Mouse (Mus musculus) left cerebral cortex, postnatal 4 days (tissue): ENCODE measurements around the gene Schip1. TPM values are rescaled to one million over a fixed set of nuclear protein-coding genes. Genes with fewer than 3 reads are reported as not detected.

Experiments
- DNase-seq: peaks from one replicate; pipeline ENCODE4 v3.0.0-alpha.2; 2022
- intact Hi-C: fragments of 180-260 bp; cut with DNase I; formaldehyde crosslinking; loops from one replicate; pipeline ENCODE4 v1.15.1; 2025
- total RNA-seq, 2 experiments: library from RNA; stranded (reverse); gene quantifications; 2 replicates each; pipeline ENCODE4 v1.2.3; 2021

Schip1 gene
- total RNA-seq, 2 experiments from 2014 or later: 113 to 126 TPM

- DNase-seq: no peak
- intact Hi-C loops: no loop called here
These were observed 389.3 kb downstream of the Schip1 start for GRCm38 (mm10) chr3:68453719-68454455.

GRCm38 (mm10) chr3:68466643-68467042 lies 402.0 kb downstream of the Schip1 start:
- no peak for DNase-seq
- intact Hi-C loops: no loop called here

- DNase-seq: no peak
- intact Hi-C loops: no loop called here
These were observed 403.5 kb downstream of the Schip1 start for GRCm38 (mm10) chr3:68467941-68468687.

GRCm38 (mm10) chr3:68469643-68470042 lies 405.0 kb downstream of the Schip1 start:
- DNase-seq: no peak
- intact Hi-C loops: no loop called here

GRCm38 (mm10) chr3:68470061-68470460 lies 405.5 kb downstream of the Schip1 start:
- no peak for DNase-seq
- intact Hi-C loops: no loop called here

GRCm38 (mm10) chr3:68470622-68471021 lies 406.0 kb downstream of the Schip1 start:
- intact Hi-C loops: no loop called here
- DNase-seq: no peak

- DNase-seq: no peak
- intact Hi-C loops: no loop called here
These were observed 411.7 kb downstream of the Schip1 start for GRCm38 (mm10) chr3:68476336-68476735.

GRCm38 (mm10) chr3:68477478-68477877 lies 412.9 kb downstream of the Schip1 start:
- DNase-seq: no peak
- intact Hi-C loops: no loop called here

- intact Hi-C loops: no loop called here
- no peak for DNase-seq
These were observed 414.7 kb downstream of the Schip1 start for GRCm38 (mm10) chr3:68479266-68479665.

GRCm38 (mm10) chr3:68483517-68483916 lies 418.9 kb downstream of the Schip1 start:
- no peak for DNase-seq
- intact Hi-C loops: no loop called here

- intact Hi-C loops: no loop called here
- no peak for DNase-seq
These were observed 419.4 kb downstream of the Schip1 start for GRCm38 (mm10) chr3:68484021-68484420.

- intact Hi-C loops: no loop called here
These were observed 420.0 kb downstream of the Schip1 start for GRCm38 (mm10) chr3:68484561-68484960.

GRCm38 (mm10) chr3:68487621-68488020 lies 423.0 kb downstream of the Schip1 start:
- intact Hi-C loops: no loop called here

More at GRCm38 (mm10) chr3:68484561-68484960, 420.0 kb downstream of the Schip1 start:
- no peak for DNase-seq

GRCm38 (mm10) chr3:68488316-68488715 lies 423.7 kb downstream of the Schip1 start:
- intact Hi-C loops: no loop called here

More at GRCm38 (mm10) chr3:68487621-68488020, 423.0 kb downstream of the Schip1 start:
- DNase-seq: no peak

GRCm38 (mm10) chr3:68491516-68491915 lies 426.9 kb downstream of the Schip1 start:
- no peak for DNase-seq
- intact Hi-C loops: loop anchor here (10.0 kb wide), 1 partner anchor 427 kb away; the partner anchor contains the start of gene Schip1

More at GRCm38 (mm10) chr3:68488316-68488715, 423.7 kb downstream of the Schip1 start:
- DNase-seq: no peak

- DNase-seq: no peak
- intact Hi-C loops: loop anchor here (10.0 kb wide), 1 partner anchor 427 kb away; the partner anchor contains the start of gene Schip1
These were observed 427.5 kb downstream of the Schip1 start for GRCm38 (mm10) chr3:68492066-68492465.

GRCm38 (mm10) chr3:68492513-68492912 lies 427.9 kb downstream of the Schip1 start:
- DNase-seq: no peak
- intact Hi-C loops: loop anchor here (10.0 kb wide), 1 partner anchor 428 kb away; the partner anchor contains the start of gene Schip1

GRCm38 (mm10) chr3:68493170-68493585 lies 428.6 kb downstream of the Schip1 start:
- intact Hi-C loops: loop anchor here (10.0 kb wide), 1 partner anchor 428 kb away; the partner anchor contains the start of gene Schip1

GRCm38 (mm10) chr3:68493586-68494295 lies 429.1 kb downstream of the Schip1 start:
- intact Hi-C loops: loop anchor here (10.0 kb wide), 1 partner anchor 429 kb away; the partner anchor contains the start of gene Schip1
- peak; percentile 69 for DNase-seq

More at GRCm38 (mm10) chr3:68493170-68493585, 428.6 kb downstream of the Schip1 start:
- DNase-seq: no peak

GRCm38 (mm10) chr3:68494296-68495095 lies 429.9 kb downstream of the Schip1 start:
- DNase-seq: peak; percentile 25
- intact Hi-C loops: loop anchor here (10.0 kb wide), 1 partner anchor 430 kb away; the partner anchor contains the start of gene Schip1
